Mouse (Mus musculus) adrenal gland, postnatal 10 days (tissue): ENCODE measurements around the gene Hist1h4c. TPM values are rescaled to one million over a fixed set of nuclear protein-coding genes. Genes with fewer than 3 reads are reported as not detected.
"Not testable (repeated sequence)": the region's sequence is repeated elsewhere in the genome, so short reads cannot be mapped to it uniquely, and the experiment has no call there.

Experiments used
- DNase-seq: peaks from one replicate; pipeline ENCODE4 v3.0.0; 2021; ENCODE audit warnings: mixed read lengths
- total RNA-seq, 2 experiments: library from RNA; stranded (reverse); gene quantifications; 2 replicates each; pipeline ENCODE4 v1.2.3; 2021

Hist1h4c gene
- total RNA-seq, 2 experiments from 2014 or later: 175 to 199 TPM

GRCm38 (mm10) chr13:23695514-23695913 is 2.7 kb downstream of the Hist1h4c start, which contains the start of gene Hist1h1t:
Gene Hist1h1t (plus strand): TSS chr13:23695814.
- DNase-seq: no peak

- DNase-seq: no peak
Measured at GRCm38 (mm10) chr13:23694956-23695355, 3.3 kb downstream of the Hist1h4c start.

GRCm38 (mm10) chr13:23693856-23694440 is 4.3 kb downstream of the Hist1h4c start:
- no peak for DNase-seq

GRCm38 (mm10) chr13:23689459-23689858 is 8.8 kb downstream of the Hist1h4c start:
- DNase-seq: no peak

GRCm38 (mm10) chr13:23688956-23689355 is 9.3 kb downstream of the Hist1h4c start:
- no peak for DNase-seq

GRCm38 (mm10) chr13:23687907-23688306 is 10.3 kb downstream of the Hist1h4c start:
- DNase-seq: no peak

GRCm38 (mm10) chr13:23687181-23687580 is 11.1 kb downstream of the Hist1h4c start:
- DNase-seq: no peak

GRCm38 (mm10) chr13:23685966-23686365 is 12.3 kb downstream of the Hist1h4c start:
- DNase-seq: no peak

GRCm38 (mm10) chr13:23685121-23685861 is 13.0 kb downstream of the Hist1h4c start:
- DNase-seq: peak; percentile 35

GRCm38 (mm10) chr13:23684295-23684945 is 13.8 kb downstream of the Hist1h4c start:
- peak; percentile 65 for DNase-seq

- DNase-seq: peak; percentile 86
Measured at GRCm38 (mm10) chr13:23683755-23684281, 14.4 kb downstream of the Hist1h4c start, which contains the start of the genes Hist1h2ac and Hist1h2bc. Gene Hist1h2ac (minus strand): TSS chr13:23683948. Gene Hist1h2bc (plus strand): TSS chr13:23684199.

GRCm38 (mm10) chr13:23682947-23683754 is 15.1 kb downstream of the Hist1h4c start:
- not testable (repeated sequence) for DNase-seq

GRCm38 (mm10) chr13:23682623-23682946 is 15.7 kb downstream of the Hist1h4c start:
- no peak for DNase-seq

GRCm38 (mm10) chr13:23681990-23682582 is 16.2 kb downstream of the Hist1h4c start:
- no peak for DNase-seq

GRCm38 (mm10) chr13:23662536-23662935 is 35.7 kb downstream of the Hist1h4c start:
- no peak for DNase-seq

GRCm38 (mm10) chr13:23659636-23660366 is 38.5 kb downstream of the Hist1h4c start:
- no peak for DNase-seq
